Mouse (Mus musculus) embryonic facial prominence, embryonic 11.5 days (tissue): ENCODE results near the gene Mob2. TPM values are rescaled to one million over a fixed set of nuclear protein-coding genes. Genes with fewer than 3 reads are reported as not detected.

ENCODE experiments used
- ATAC-seq: fragments of 200-750 bp; cut with Nextera tagmentation; replicated peaks from 2 replicates; pipeline ENCODE4 v1.8.0; 2017; ENCODE audit warnings: low read depth; ENCODE audit not compliant: insufficient number of reproducible peaks, low FRiP score, low TSS enrichment
- DNase-seq: peaks from one replicate; pipeline ENCODE4 v3.0.0-alpha.2; 2015; ENCODE audit warnings: low spot score
- H3K27ac ChIP-seq: fragments of 300-500 bp; sonication (generic); replicated peaks from 2 replicates; pipeline ENCODE4 v1.5.1; 2014; ENCODE audit warnings: mild to moderate bottlenecking, low read depth, low read length, control low read depth
- H3K27me3 ChIP-seq: fragments of 300-500 bp; sonication (generic); 2 replicates; pipeline ENCODE4 v1.6.1; 2014; ENCODE audit warnings: mild to moderate bottlenecking, low read length, moderate library complexity, mixed read lengths; ENCODE audit not compliant: control insufficient read depth, insufficient read depth
- H3K36me3 ChIP-seq: fragments of 300-500 bp; sonication (generic); replicated peaks from 2 replicates; pipeline ENCODE4 v1.6.1; 2014; ENCODE audit warnings: low read depth, mild to moderate bottlenecking, low read length, moderate library complexity, mixed read lengths; ENCODE audit not compliant: control insufficient read depth, insufficient read depth
- H3K4me1 ChIP-seq: fragments of 300-500 bp; sonication (generic); 2 replicates; pipeline ENCODE4 v1.6.1; 2014; ENCODE audit warnings: low read length, mixed read lengths; ENCODE audit not compliant: control insufficient read depth, insufficient read depth
- H3K4me2 ChIP-seq: fragments of 300-500 bp; sonication (generic); 2 replicates; pipeline ENCODE4 v1.6.1; 2014; ENCODE audit warnings: low read depth, mild to moderate bottlenecking, control low read depth, low read length, moderate library complexity
- H3K4me3 ChIP-seq: fragments of 300-500 bp; sonication (generic); 2 replicates; pipeline ENCODE4 v1.5.1; 2014; ENCODE audit warnings: low read depth, low read length, control low read depth
- H3K9ac ChIP-seq: fragments of 300-500 bp; sonication (generic); replicated peaks from 2 replicates; pipeline ENCODE4 v1.6.1; 2014; ENCODE audit warnings: mild to moderate bottlenecking, control low read depth, low read length
- H3K9me3 ChIP-seq: fragments of 300-500 bp; sonication (generic); replicated peaks from 2 replicates; pipeline ENCODE4 v1.6.1; 2016; ENCODE audit warnings: mild to moderate bottlenecking, low read length, inconsistent platforms, mixed read lengths; ENCODE audit not compliant: control insufficient read depth
- WGBS: fragments of 180-500 bp; shearing (Covaris S2); extraction: QIAGEN DNeasy Blood & Tissue Kit; methylation state at CpG from one replicate; pipeline ENCODE4 v1.1.7; 2014; 5-methylcytosine and 5-hydroxymethylcytosine counted together
- polyA plus RNA-seq: library from polyadenylated mRNA; unstranded; fragments of >200 nt; fragmentation: Nextera tagmentation; extraction: Ambion mirVana; gene quantifications from 2 replicates; pipeline ENCODE4 v1.2.1, GENCODE M21; 2014

Gene Mob2
- polyA plus RNA-seq, 1 experiment from 2014 or later, result 60.2 TPM

- DNase-seq (no peak), ATAC-seq (no peak; the same call in 1 of the 2 replicates)
- H3K4me1 ChIP-seq, result peaks cover 4% of the 10 kb centered on the region; the same call in 1 of the 2 replicates
- H3K36me3 ChIP-seq, result no peaks in the 10 kb centered on the region
- no peaks in the 10 kb centered on the region for H3K9me3 ChIP-seq
- H3K9ac ChIP-seq, result no peak overlapping the region
- H3K4me3 ChIP-seq, result no peak overlapping the region
- H3K27me3 ChIP-seq, result peaks cover 51% of the 10 kb centered on the region
- 23% methylated on average over 5 of the region's 5 CpGs for WGBS
- H3K4me2 ChIP-seq, result no peak overlapping the region
- H3K27ac ChIP-seq, result no peak overlapping the region
Observed at GRCm38 (mm10) chr7:142084395-142084794, 23.5 kb upstream of the Mob2 start.

- Histone ChIP-seq H3K27me3 (peaks cover 47% of the 10 kb centered on the region), H3K4me2 (no peak overlapping the region), H3K4me1 (peaks cover 4% of the 10 kb centered on the region; the same call in 1 of the 2 replicates), H3K4me3 (no peak overlapping the region), H3K9me3 (no peaks in the 10 kb centered on the region), H3K27ac (no peak overlapping the region), H3K36me3 (no peaks in the 10 kb centered on the region), H3K9ac (no peak overlapping the region)
- 28% methylated on average over 12 of the region's 12 CpGs for WGBS
- ATAC-seq, result no peak; the same call in 1 of the 2 replicates
- DNase-seq, result no peak
Observed at GRCm38 (mm10) chr7:142083588-142084317, 22.9 kb upstream of the Mob2 start.

- ATAC-seq (no peak), DNase-seq (no peak)
- peak overlapping the region; percentile 56 for H3K4me2 ChIP-seq
- H3K9ac ChIP-seq, result no peak overlapping the region; the same call in 1 of the 2 replicates
- H3K27me3 ChIP-seq, result peaks cover 43% of the 10 kb centered on the region
- H3K9me3 ChIP-seq, result no peaks in the 10 kb centered on the region
- H3K36me3 ChIP-seq, result no peaks in the 10 kb centered on the region
- peak overlapping the region; percentile 30 for H3K4me3 ChIP-seq
- no peak overlapping the region for H3K27ac ChIP-seq
- H3K4me1 ChIP-seq, result peaks cover 4% of the 10 kb centered on the region; the same call in 1 of the 2 replicates
- WGBS, result 11% methylated on average over 16 of the region's 16 CpGs
Observed at GRCm38 (mm10) chr7:142082607-142083006, 21.7 kb upstream of the Mob2 start.

- ATAC-seq, result no peak
- Histone ChIP-seq H3K9me3 (no peaks in the 10 kb centered on the region), H3K4me3 (peak overlapping the region; percentile 30), H3K36me3 (no peaks in the 10 kb centered on the region), H3K27me3 (peaks cover 43% of the 10 kb centered on the region), H3K4me1 (peaks cover 4% of the 10 kb centered on the region; the same call in 1 of the 2 replicates), H3K9ac (peak overlapping the region; percentile 51), H3K4me2 (peak overlapping the region; percentile 56), H3K27ac (no peak overlapping the region)
- no peak for DNase-seq
- 2% methylated on average over 24 of the region's 38 CpGs for WGBS
Observed at GRCm38 (mm10) chr7:142082179-142082578, 21.3 kb upstream of the Mob2 start.

GRCm38 (mm10) chr7:142081736-142082135, 20.9 kb upstream of the Mob2 start:
- ATAC-seq (no peak), DNase-seq (no peak)
- peaks cover 43% of the 10 kb centered on the region for H3K27me3 ChIP-seq
- 20% methylated on average over 14 of the region's 17 CpGs for WGBS
- H3K4me2 ChIP-seq, result peak overlapping the region; percentile 56
- H3K36me3 ChIP-seq, result no peaks in the 10 kb centered on the region
- H3K9me3 ChIP-seq, result no peaks in the 10 kb centered on the region
- peak overlapping the region; percentile 30 for H3K4me3 ChIP-seq
- H3K27ac ChIP-seq, result no peak overlapping the region
- peaks cover 4% of the 10 kb centered on the region; the same call in 1 of the 2 replicates for H3K4me1 ChIP-seq
- no peak overlapping the region for H3K9ac ChIP-seq

GRCm38 (mm10) chr7:142080876-142081275, 20.0 kb upstream of the Mob2 start:
- Histone ChIP-seq H3K4me3 (no peak overlapping the region), H3K27me3 (peaks cover 43% of the 10 kb centered on the region), H3K4me2 (no peak overlapping the region), H3K27ac (no peak overlapping the region), H3K4me1 (peaks cover 4% of the 10 kb centered on the region; the same call in 1 of the 2 replicates), H3K9ac (no peak overlapping the region), H3K36me3 (no peaks in the 10 kb centered on the region), H3K9me3 (no peaks in the 10 kb centered on the region)
- DNase-seq (no peak), ATAC-seq (no peak)
- 59% methylated on average over 2 of the region's 2 CpGs for WGBS

GRCm38 (mm10) chr7:142079365-142079764, 18.5 kb upstream of the Mob2 start:
- Histone ChIP-seq H3K4me1 (peaks cover 4% of the 10 kb centered on the region; the same call in 1 of the 2 replicates), H3K4me3 (no peak overlapping the region), H3K36me3 (no peaks in the 10 kb centered on the region), H3K27ac (no peak overlapping the region), H3K9ac (no peak overlapping the region), H3K4me2 (no peak overlapping the region), H3K9me3 (no peaks in the 10 kb centered on the region), H3K27me3 (peaks cover 37% of the 10 kb centered on the region)
- ATAC-seq, result no peak
- 57% methylated on average over 5 of the region's 5 CpGs for WGBS
- no peak for DNase-seq

GRCm38 (mm10) chr7:142077138-142077537, 16.3 kb upstream of the Mob2 start:
- Histone ChIP-seq H3K4me3 (no peak overlapping the region), H3K36me3 (no peaks in the 10 kb centered on the region), H3K27ac (no peak overlapping the region), H3K4me1 (no peaks in the 10 kb centered on the region), H3K4me2 (no peak overlapping the region), H3K9me3 (no peaks in the 10 kb centered on the region), H3K27me3 (peaks cover 15% of the 10 kb centered on the region), H3K9ac (no peak overlapping the region)
- DNase-seq, result no peak
- WGBS, result 79% methylated on average over 3 of the region's 3 CpGs
- no peak for ATAC-seq
